Mouse (Mus musculus) brain, embryonic 14.5 days (tissue): ENCODE data around the gene Mdm1.
"Not testable (repeated sequence)": the region's sequence is repeated elsewhere in the genome, so short reads cannot be mapped to it uniquely, and the experiment has no call there.

Experiments
- CTCF ChIP-seq: fragments of 200-500 bp; IDR thresholded peaks from 2 replicates; pipeline ENCODE4 v1.5.1; 2012; ENCODE audit warnings: inconsistent platforms, mild to moderate bottlenecking, moderate library complexity, borderline replicate concordance; ENCODE audit not compliant: insufficient read depth, insufficient read length; ENCODE audit errors: extremely low read depth
- POLR2A ChIP-seq: fragments of 200-500 bp; IDR thresholded peaks from 2 replicates; pipeline ENCODE4 v1.6.1; 2012; ENCODE audit warnings: mild to moderate bottlenecking, inconsistent platforms, borderline replicate concordance; ENCODE audit not compliant: poor library complexity, insufficient read depth, insufficient read length, severe bottlenecking; ENCODE audit errors: extremely low read depth

DNA sequence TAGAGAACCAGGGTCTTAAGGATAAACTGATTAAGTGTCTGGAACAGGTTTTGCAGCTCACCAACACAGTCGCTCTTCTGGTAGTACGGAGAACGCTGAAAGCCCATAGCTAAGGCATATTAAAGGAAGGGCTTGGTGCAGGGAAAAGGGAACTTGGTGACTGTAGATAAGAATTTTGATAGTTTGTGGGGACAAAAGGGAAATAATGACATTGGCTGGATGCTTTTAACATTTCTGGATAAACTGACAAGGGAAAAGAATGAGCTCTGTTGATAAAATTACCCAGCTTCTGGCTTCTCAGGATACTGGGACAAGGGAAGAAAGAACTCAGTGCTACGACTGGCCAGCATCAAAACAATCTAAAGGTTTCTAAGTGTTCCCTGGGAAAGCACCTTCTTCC is 33.9 kb downstream of the Mdm1 start:
- TF ChIP-seq CTCF, POLR2A: not testable (repeated sequence)
